Mouse (Mus musculus): Measurements from ENCODE around the gene Rasgef1b. TPM values are rescaled to one million over a fixed set of nuclear protein-coding genes. Genes with fewer than 3 reads are reported as not detected.
A peak's percentile ranks its signal among the peaks of the same experiment; 100 is the strongest.

Rasgef1b gene
- 1 to 10 TPM; 1.5 to 2.6 TPM for total RNA-seq (2021)
- long read RNA-seq, experiment 1, result 0 reads
- long read RNA-seq, experiment 2, partial matches to known transcripts, result 0 of 2 reads
- long read RNA-seq, experiment 2, other reads (novel, unspliced or antisense), result 1 of 2 reads

GRCm38 (mm10) chr5:99728649-99729212 is at the start of gene Rasgef1b:
TSS of gene Rasgef1b (minus strand) at chr5:99729065.
- peak; percentile 77 for DNase-seq

GRCm38 (mm10) chr5:99775342-99775741 is 46.5 kb upstream of the Rasgef1b start:
- DNase-seq, result no peak

GRCm38 (mm10) chr5:99773265-99773664 is 44.4 kb upstream of the Rasgef1b start:
- DNase-seq, result no peak

GRCm38 (mm10) chr5:99764246-99764645 is 35.4 kb upstream of the Rasgef1b start:
- DNase-seq, result no peak

GRCm38 (mm10) chr5:99758859-99759258 is 30.0 kb upstream of the Rasgef1b start:
- DNase-seq, result no peak

- DNase-seq, result no peak
Measured at GRCm38 (mm10) chr5:99753843-99754242, 25.0 kb upstream of the Rasgef1b start.

- DNase-seq, result no peak
Measured at GRCm38 (mm10) chr5:99753368-99753767, 24.5 kb upstream of the Rasgef1b start.

- DNase-seq, result no peak
Measured at GRCm38 (mm10) chr5:99752670-99753231, 23.9 kb upstream of the Rasgef1b start.

GRCm38 (mm10) chr5:99748417-99748816 is 19.6 kb upstream of the Rasgef1b start:
- no peak for DNase-seq

- no peak for DNase-seq
Measured at GRCm38 (mm10) chr5:99746087-99746486, 17.2 kb upstream of the Rasgef1b start.

- DNase-seq, result no peak
Measured at GRCm38 (mm10) chr5:99742874-99743273, 14.0 kb upstream of the Rasgef1b start.

GRCm38 (mm10) chr5:99742056-99742455 is 13.2 kb upstream of the Rasgef1b start:
- DNase-seq, result no peak

GRCm38 (mm10) chr5:99737937-99738727 is 9.3 kb upstream of the Rasgef1b start:
- DNase-seq, result no peak

- no peak for DNase-seq
Measured at GRCm38 (mm10) chr5:99729931-99730330, 1.1 kb upstream of the Rasgef1b start.

- DNase-seq, result peak; percentile 17
Measured at GRCm38 (mm10) chr5:99729361-99729882, 557 bp upstream of the Rasgef1b start.

- DNase-seq, result no peak
Measured at GRCm38 (mm10) chr5:99728027-99728451, 826 bp downstream of the Rasgef1b start.

GRCm38 (mm10) chr5:99723941-99724340 is 4.9 kb downstream of the Rasgef1b start:
- DNase-seq, result no peak

GRCm38 (mm10) chr5:99722310-99722709 is 6.6 kb downstream of the Rasgef1b start:
- no peak for DNase-seq

GRCm38 (mm10) chr5:99720554-99720953 is 8.3 kb downstream of the Rasgef1b start:
- no peak for DNase-seq

- no peak for DNase-seq
Measured at GRCm38 (mm10) chr5:99717917-99718316, 10.9 kb downstream of the Rasgef1b start.

- DNase-seq, result no peak
Measured at GRCm38 (mm10) chr5:99715281-99715744, 13.6 kb downstream of the Rasgef1b start.

- DNase-seq, result no peak
Measured at GRCm38 (mm10) chr5:99711947-99712346, 16.9 kb downstream of the Rasgef1b start.

- DNase-seq, result no peak
Measured at GRCm38 (mm10) chr5:99708706-99709105, 20.2 kb downstream of the Rasgef1b start.

Measured in gastrocnemius, postnatal 10 days (tissue).